Mouse (Mus musculus) adrenal gland, adult (tissue): ENCODE results near the gene Evpl.

Source experiments
- DNase-seq, 2 experiments: peaks; one replicate each; pipeline ENCODE4 v3.0.0; 2022 to 2023; ENCODE audit warnings: low spot score in 1 of 2; ENCODE audit not compliant: inconsistent age in 2 of 2

The Evpl gene

DNA sequence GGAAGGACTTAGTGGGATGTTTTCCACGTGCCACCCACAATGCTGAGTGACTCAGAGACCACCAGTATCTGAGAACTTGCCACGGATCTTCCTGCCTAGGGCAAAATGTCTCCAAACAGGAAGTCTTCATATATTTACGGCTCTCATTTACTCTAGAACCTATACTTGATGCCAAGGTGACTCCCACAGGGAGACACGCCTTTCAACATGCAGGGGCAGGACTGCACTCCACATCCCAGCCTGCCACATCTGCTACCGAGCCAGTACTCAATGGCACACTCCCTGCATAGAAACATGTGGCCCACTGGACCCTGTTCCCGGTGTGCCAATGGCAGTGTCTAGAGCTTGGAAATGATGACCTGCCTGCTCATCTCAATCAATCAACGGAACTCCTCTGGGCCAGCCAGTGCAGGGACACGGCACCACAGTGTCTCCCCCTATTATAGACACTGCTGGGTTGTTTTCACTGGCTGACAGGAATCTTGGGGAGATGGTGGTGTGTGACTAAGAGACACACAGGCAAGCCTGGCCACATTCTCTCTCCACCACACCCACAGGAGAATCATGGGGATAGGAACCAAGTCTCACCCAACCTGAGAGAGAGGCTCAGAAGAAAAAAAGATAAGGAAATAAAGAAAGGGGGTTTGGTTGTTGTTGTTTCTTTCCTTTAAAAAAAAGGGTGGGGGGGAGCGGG, 18.3 kb upstream of the Evpl start:
- no peak for DNase-seq

DNA sequence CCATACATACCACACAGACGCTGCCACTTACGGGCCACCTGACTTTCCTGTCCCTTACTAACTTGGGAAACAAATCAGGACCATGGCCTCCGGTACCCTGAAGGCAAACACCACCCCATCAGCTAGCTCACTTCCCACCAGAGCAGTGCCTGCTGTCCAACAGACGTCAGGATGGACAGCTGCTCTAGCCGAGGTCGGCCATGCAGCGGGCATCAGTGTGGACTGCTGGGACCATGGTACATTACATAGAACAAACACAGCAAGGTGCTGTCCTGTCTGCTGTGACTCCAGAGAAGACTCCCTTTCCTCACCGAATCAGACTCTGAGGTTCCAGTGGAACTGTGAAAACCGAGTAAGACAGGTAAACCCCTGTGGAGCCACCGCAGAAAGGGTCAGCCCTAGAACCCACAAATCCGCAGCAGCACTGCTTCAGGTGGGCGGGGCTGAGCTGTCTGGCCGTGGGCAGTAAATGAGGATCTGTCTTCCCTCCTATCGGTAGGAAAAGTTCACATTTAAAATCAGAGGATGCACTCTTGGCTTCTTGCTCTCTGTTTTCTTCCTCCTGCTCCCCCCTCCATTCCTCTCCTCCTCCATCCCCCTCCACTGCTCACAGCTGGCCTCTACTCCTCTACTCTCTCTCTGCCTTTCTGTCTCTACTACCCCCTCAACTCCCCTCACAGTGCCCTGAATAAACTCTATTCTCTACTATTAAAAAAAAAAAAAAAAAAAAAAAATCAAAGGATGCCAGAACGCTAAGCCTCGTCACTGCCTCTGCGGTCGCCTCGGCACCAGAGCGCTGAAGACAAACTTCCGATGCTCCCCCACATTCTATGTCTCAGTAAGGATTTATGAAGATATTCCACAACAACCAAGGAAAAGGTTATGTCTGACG, 17.5 kb upstream of the Evpl start:
- no peak for DNase-seq

DNA sequence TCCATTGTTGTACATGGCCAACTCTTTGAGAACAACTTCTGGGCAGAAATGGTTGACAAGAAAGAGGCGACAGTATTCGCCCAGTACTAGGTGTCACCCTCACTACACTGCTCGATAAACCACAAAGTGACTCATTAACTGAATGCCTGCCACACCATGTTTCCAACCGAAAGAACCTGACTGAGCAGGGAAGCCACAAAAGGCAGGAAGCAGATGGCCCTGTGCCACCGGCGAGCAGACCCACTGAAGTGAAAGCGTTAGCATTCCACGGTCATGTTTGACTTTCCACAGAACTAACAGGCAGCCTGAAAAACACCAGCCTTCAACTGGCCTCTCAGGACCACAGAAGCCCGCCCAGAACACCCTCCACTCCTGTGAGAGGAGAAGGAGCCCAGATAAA, 16.8 kb upstream of the Evpl start:
- DNase-seq, result no peak

- no peak for DNase-seq
Measured at GRCm38 (mm10) chr11:116253076-116253600, 15.3 kb upstream of the Evpl start.

DNA sequence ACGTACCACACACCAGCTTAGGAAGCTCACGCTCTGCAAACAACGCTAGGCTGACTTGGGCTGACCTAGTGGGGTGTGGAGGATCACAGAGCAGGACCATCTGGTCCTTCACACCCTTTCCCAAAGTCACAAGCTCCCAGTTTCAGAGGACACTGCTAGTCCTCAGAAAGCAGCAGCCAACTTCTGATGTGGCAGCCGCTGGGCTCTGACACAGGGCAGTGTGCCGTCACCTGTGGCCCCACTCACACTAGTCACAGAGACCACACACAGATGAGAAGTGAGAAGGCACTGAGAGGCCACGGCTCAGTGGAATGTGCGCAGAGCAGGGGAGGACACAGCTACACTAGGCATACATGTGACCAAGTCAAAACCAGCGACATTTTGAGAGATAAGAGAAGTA, 13.0 kb upstream of the Evpl start:
- DNase-seq, result no peak

- no peak for DNase-seq
Measured at GRCm38 (mm10) chr11:116247502-116248222, 9.8 kb upstream of the Evpl start.

- no peak for DNase-seq
Measured at GRCm38 (mm10) chr11:116245616-116246015, 7.7 kb upstream of the Evpl start.

GRCm38 (mm10) chr11:116244580-116244979, 6.7 kb upstream of the Evpl start:
- no peak for DNase-seq

- DNase-seq, result no peak
Measured at GRCm38 (mm10) chr11:116241744-116242235, 3.9 kb upstream of the Evpl start.

DNA sequence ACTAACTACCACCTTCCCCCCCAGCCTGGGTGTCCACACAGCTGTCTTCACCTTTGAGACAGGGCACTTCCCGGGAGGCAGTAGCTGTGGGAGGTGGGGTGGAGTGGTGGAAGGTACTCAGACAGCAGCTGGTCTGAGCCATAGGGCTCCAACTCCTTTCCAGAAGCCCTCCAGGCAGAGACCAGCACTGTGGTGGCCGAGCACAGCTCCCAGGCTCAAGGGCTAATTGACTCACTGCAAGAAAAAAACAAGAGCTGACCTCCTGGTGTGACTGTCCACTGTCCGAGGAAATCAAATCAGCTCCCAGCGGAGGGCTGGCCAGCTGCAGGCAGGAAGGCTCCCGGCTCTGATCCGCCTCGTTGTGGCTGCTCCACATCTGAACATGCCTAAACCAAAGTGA, 1.9 kb upstream of the Evpl start:
- no peak for DNase-seq

- DNase-seq, result no peak
Measured at GRCm38 (mm10) chr11:116234901-116235300, 3.0 kb downstream of the Evpl start.

DNA sequence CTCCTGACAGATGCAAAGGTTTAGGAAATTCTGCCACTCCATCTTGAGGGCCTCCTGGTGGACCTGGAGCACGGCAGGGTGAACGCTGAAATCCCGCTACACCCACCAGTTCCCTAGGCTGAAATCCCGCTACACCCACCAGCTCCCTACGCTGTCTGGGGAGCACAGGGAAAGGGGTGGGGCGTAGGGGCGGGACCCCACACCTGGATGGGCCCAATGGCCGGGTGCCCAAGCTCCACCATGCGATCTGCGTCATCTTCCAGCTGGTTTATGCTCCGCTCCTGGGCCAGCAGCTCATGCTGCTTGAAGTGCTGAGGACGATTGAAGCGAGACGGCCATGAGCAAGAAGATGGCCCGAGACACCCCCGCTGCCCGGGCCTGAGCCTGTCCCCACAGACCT, 5.5 kb downstream of the Evpl start:
- no peak for DNase-seq

GRCm38 (mm10) chr11:116228699-116229098, 9.2 kb downstream of the Evpl start:
- DNase-seq, result no peak

DNA sequence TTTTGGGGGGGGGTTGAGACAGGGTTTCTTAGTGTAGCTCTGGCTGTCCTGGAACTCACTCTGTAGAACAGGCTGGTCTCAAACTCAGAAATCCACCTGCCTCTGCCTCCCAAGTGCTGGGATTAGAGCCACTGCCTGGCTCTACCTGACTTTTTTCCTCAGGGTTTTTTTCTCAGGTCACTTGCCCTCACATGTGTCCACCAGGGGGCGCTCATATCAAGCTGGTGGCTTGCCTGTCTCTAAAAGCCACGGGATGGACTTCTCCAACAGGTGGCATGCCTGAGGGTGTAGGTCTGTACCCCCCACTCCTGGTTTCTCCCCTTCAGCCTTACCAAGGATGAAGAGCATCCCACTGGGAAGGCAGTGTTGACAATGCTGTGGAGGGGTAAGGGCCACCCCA, 11.5 kb downstream of the Evpl start:
- peak; percentile 79 to 95 for DNase-seq

GRCm38 (mm10) chr11:116222740-116223059, 15.2 kb downstream of the Evpl start:
- DNase-seq, result no peak

GRCm38 (mm10) chr11:116221931-116222739, 15.7 kb downstream of the Evpl start:
- DNase-seq, result peak; percentile 28 to 67

DNA sequence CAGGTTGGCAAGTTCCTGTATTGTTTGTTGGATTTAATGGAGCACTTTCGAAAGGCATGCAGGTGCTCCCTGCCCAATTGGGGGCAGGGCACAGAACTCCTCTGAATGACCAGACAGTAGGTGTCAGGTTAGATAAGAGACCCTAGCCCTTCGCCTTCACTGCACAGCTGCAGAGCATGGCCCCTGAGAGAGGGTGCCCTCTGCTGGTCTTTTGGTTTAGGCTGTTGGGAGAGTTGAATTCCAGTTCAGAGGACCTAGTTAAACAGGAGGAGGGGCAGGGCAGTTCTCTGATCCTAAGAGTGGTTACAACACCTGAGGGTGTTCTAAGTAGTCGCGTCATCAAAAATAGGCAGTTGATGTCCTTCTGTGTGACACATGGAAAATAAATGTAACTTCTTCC, 18.0 kb downstream of the Evpl start:
- DNase-seq, result peak; percentile 76 to 91

DNA sequence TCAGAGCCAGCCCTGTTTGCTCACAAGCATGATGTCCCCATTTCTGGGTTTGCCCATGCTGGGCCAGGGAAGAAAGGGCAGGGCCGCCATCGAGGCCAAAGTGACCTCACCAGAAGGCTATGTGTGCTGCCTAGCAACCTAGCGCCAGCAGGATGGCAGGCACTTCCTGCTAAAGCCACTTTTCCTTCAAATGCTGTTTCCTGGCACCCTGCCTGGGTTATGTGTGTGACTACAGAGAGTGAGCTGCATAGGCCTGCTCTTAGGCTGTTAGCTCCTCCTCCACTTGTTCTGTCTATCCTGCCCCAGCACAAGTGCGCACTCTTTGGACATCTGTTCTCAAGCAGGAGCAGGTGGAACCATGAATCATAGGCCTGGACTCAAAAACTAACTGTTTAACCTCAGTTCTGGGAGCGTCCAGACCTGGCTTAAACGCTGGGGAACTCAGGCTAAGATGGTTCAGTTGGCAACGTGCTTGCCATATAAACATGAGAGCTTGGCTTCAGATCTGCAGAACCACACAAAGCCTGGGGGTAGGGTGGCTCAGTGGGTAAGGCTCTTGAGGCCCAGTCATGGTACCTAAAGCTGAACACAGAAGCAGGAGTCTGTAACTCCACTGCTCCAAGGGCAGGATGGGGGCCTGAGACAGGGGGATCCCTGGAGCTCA, 19.0 kb downstream of the Evpl start:
- peak; percentile 97 to 98 for DNase-seq

- DNase-seq, result no peak
Measured at GRCm38 (mm10) chr11:116218263-116218662, 19.6 kb downstream of the Evpl start.

- DNase-seq, result no peak
Measured at GRCm38 (mm10) chr11:116216549-116216948, 21.3 kb downstream of the Evpl start.
